Mouse (Mus musculus): Measurements from ENCODE around the gene Tmprss9. TPM values are rescaled to one million over a fixed set of nuclear protein-coding genes. Genes with fewer than 3 reads are reported as not detected.

The Tmprss9 gene
- total and polyA plus RNA-seq, 3 experiments: 0.04 TPM; not detected in 2

GRCm38 (mm10) chr10:80931153-80931671, 59.6 kb downstream of the Tmprss9 start:
- peak overlapping the region; percentile 80 for H3K9ac ChIP-seq (ENCODE audit: insufficient read depth, low read depth)
- peaks cover 3 to 14% of the 10 kb centered on the region in 2 experiments for H3K36me3 ChIP-seq (replicated peaks in 1 of 2; ENCODE audit: control insufficient read depth in 1 of 2, insufficient read depth in 1 of 2, low read length in 1 of 2)
- peaks cover 25 to 69% of the 10 kb centered on the region in 2 experiments for H3K4me1 ChIP-seq (ENCODE audit: control insufficient read depth in 1 of 2, insufficient read depth in 2 of 2)
- dilution Hi-C loops (cut with MboI; ENCODE audit: extremely low pct_ligation_motif_present, extremely low pct_unique_long_range_greater_than_20kb, low sequenced_read_pairs) (no loop called here), in situ Hi-C loops (cut with MboI; ENCODE audit: low pct_ligation_motif_present, low pct_unique_long_range_greater_than_20kb, low sequenced_read_pairs) (loop anchor here (5.0 kb wide), 1 partner anchor 36 kb away; no protein-coding TSS in a partner anchor)
- H3K79me2 ChIP-seq (replicated peaks; ENCODE audit: control insufficient read depth, extremely low read depth, insufficient read depth, poor library complexity, severe bottlenecking): peaks cover 9% of the 10 kb centered on the region
- H3K9me3 ChIP-seq (replicated peaks; ENCODE audit: low read length): no peaks in the 10 kb centered on the region
- peaks cover 7% of the 10 kb centered on the region for H3K27me3 ChIP-seq (replicated peaks)
- peak overlapping the region; percentile 64 to 96 (median 89) for H3K4me3 ChIP-seq (replicated peaks in 1 of 3; ENCODE audit: low read depth in 2 of 3, low read length in 2 of 3, poor library complexity in 1 of 3)
- no peak for DNase-seq (ENCODE audit: extremely low read depth)
- H3K27ac ChIP-seq (ENCODE audit: insufficient read depth, low read depth): peak overlapping the region; percentile 41; the same call in 1 of the 2 replicates
- peak overlapping the region; percentile 73 for H3K4me2 ChIP-seq (ENCODE audit: insufficient read depth, low read depth, poor library complexity, severe bottlenecking)
- no peak for TF ChIP-seq ELF1 (IDR thresholded peaks at IDR 0.05; ENCODE audit: low read depth, low read length)
- TF ChIP-seq MYC (IDR thresholded peaks at IDR 0.05; ENCODE audit: low read depth, low read length): no peak
- TF ChIP-seq SIN3A (IDR thresholded peaks at IDR 0.05; ENCODE audit: low read length): 0 out of 2 replicates have a peak, but pooled peaks have one; percentile 16
- TF ChIP-seq USF2 (conservative IDR thresholded peaks at IDR 0.05; ENCODE audit: low read depth, low read length): no peak
- TF ChIP-seq POLR2AphosphoS2 (IDR thresholded peaks at IDR 0.05; ENCODE audit: low read depth, low read length): no peak
- TF ChIP-seq MXI1 (IDR thresholded peaks at IDR 0.05; ENCODE audit: low read depth, low read length): 0 out of 2 replicates have a peak, but pooled peaks have one; percentile 24
- no peak for TF ChIP-seq PAX5 (IDR thresholded peaks at IDR 0.05; ENCODE audit: low read length)
- TF ChIP-seq MAZ (IDR thresholded peaks at IDR 0.05; ENCODE audit: low read depth, low read length): no peak

- H3K27ac ChIP-seq (ENCODE audit: insufficient read depth, low read depth): no peak overlapping the region
- DNase-seq (ENCODE audit: extremely low read depth): no peak
- H3K4me1 ChIP-seq (ENCODE audit: control insufficient read depth in 1 of 2, insufficient read depth in 2 of 2): peaks cover 25 to 71% of the 10 kb centered on the region in 2 experiments
- in situ Hi-C loops (cut with MboI; ENCODE audit: low pct_ligation_motif_present, low pct_unique_long_range_greater_than_20kb, low sequenced_read_pairs): loop anchor here (5.0 kb wide), 1 partner anchor 36 kb away; no protein-coding TSS in a partner anchor
- peaks cover 3 to 14% of the 10 kb centered on the region in 2 experiments for H3K36me3 ChIP-seq (replicated peaks in 1 of 2; ENCODE audit: control insufficient read depth in 1 of 2, insufficient read depth in 1 of 2, low read length in 1 of 2)
- no peak overlapping the region for H3K9ac ChIP-seq (ENCODE audit: insufficient read depth, low read depth)
- H3K4me2 ChIP-seq (ENCODE audit: insufficient read depth, low read depth, poor library complexity, severe bottlenecking): peak overlapping the region; percentile 73
- no peaks in the 10 kb centered on the region for H3K9me3 ChIP-seq (replicated peaks; ENCODE audit: low read length)
- dilution Hi-C loops (cut with MboI; ENCODE audit: extremely low pct_ligation_motif_present, extremely low pct_unique_long_range_greater_than_20kb, low sequenced_read_pairs): no loop called here
- H3K27me3 ChIP-seq (replicated peaks): peaks cover 9% of the 10 kb centered on the region
- H3K79me2 ChIP-seq (replicated peaks; ENCODE audit: control insufficient read depth, extremely low read depth, insufficient read depth, poor library complexity, severe bottlenecking): peaks cover 9% of the 10 kb centered on the region
- TF ChIP-seq IRF4 (IDR thresholded peaks at IDR 0.05; ENCODE audit: low read depth, low read length) (no peak), ETS1 (conservative IDR thresholded peaks at IDR 0.05; ENCODE audit: low read depth, low read length) (no peak), ZNF384 (IDR thresholded peaks at IDR 0.05; ENCODE audit: low read depth, low read length) (no peak), BHLHE40 (IDR thresholded peaks at IDR 0.05; ENCODE audit: low read depth, low read length) (peak; percentile 69), MXI1 (IDR thresholded peaks at IDR 0.05; ENCODE audit: low read depth, low read length) (no peak)
- peak overlapping the region; percentile 14 to 96 (median 89) for H3K4me3 ChIP-seq (replicated peaks in 1 of 3; ENCODE audit: low read depth in 2 of 3, low read length in 2 of 3, poor library complexity in 1 of 3)
Observed at GRCm38 (mm10) chr10:80931695-80932094, 60.0 kb downstream of the Tmprss9 start.

GRCm38 (mm10) chr10:80932206-80932605, 60.6 kb downstream of the Tmprss9 start:
- peaks cover 28 to 75% of the 10 kb centered on the region in 2 experiments for H3K4me1 ChIP-seq (ENCODE audit: control insufficient read depth in 1 of 2, insufficient read depth in 2 of 2)
- TF ChIP-seq ETS1 (conservative IDR thresholded peaks at IDR 0.05; ENCODE audit: low read depth, low read length): peak; percentile 13; the same call in 1 of the 2 replicates
- TF ChIP-seq CHD2 (IDR thresholded peaks at IDR 0.05; ENCODE audit: low read length): peak; percentile 77
- TF ChIP-seq USF2 (conservative IDR thresholded peaks at IDR 0.05; ENCODE audit: low read depth, low read length): no peak
- TF ChIP-seq MEF2A (IDR thresholded peaks at IDR 0.05; ENCODE audit: borderline replicate concordance, low read depth, low read length): 0 out of 2 replicates have a peak, but pooled peaks have one; percentile 10
- TF ChIP-seq ELF1 (IDR thresholded peaks at IDR 0.05; ENCODE audit: low read depth, low read length): 0 out of 2 replicates have a peak, but pooled peaks have one; percentile 16
- no peak for TF ChIP-seq MAX (IDR thresholded peaks at IDR 0.05; ENCODE audit: low read length)
- no peak for TF ChIP-seq MXI1 (IDR thresholded peaks at IDR 0.05; ENCODE audit: low read depth, low read length)
- TF ChIP-seq ZC3H11A (IDR thresholded peaks at IDR 0.05; ENCODE audit: low read depth, low read length): no peak
- no peak for TF ChIP-seq ZMIZ1 (IDR thresholded peaks at IDR 0.05; ENCODE audit: low read depth, low read length)
- TF ChIP-seq POLR2A (IDR thresholded peaks at IDR 0.05; ENCODE audit: low read depth, low read length): peak; percentile 48; the same call in 1 of the 2 replicates
- TF ChIP-seq POLR2AphosphoS2 (IDR thresholded peaks at IDR 0.05; ENCODE audit: low read depth, low read length): peak; percentile 90; the same call in 1 of the 2 replicates
- H3K4me3 ChIP-seq (replicated peaks in 1 of 3; ENCODE audit: low read depth in 2 of 3, low read length in 2 of 3, poor library complexity in 1 of 3): peak overlapping the region; percentile 14 to 89 (median 18)
- no peak overlapping the region for H3K9ac ChIP-seq (ENCODE audit: insufficient read depth, low read depth)
- H3K36me3 ChIP-seq (replicated peaks in 1 of 2; ENCODE audit: control insufficient read depth in 1 of 2, insufficient read depth in 1 of 2, low read length in 1 of 2): peaks cover 3 to 14% of the 10 kb centered on the region in 2 experiments
- in situ Hi-C loops (cut with MboI; ENCODE audit: low pct_ligation_motif_present, low pct_unique_long_range_greater_than_20kb, low sequenced_read_pairs) (loop anchor here (5.0 kb wide), 1 partner anchor 35 kb away; no protein-coding TSS in a partner anchor), dilution Hi-C loops (cut with MboI; ENCODE audit: extremely low pct_ligation_motif_present, extremely low pct_unique_long_range_greater_than_20kb, low sequenced_read_pairs) (no loop called here)
- peak overlapping the region; percentile 73 for H3K4me2 ChIP-seq (ENCODE audit: insufficient read depth, low read depth, poor library complexity, severe bottlenecking)
- H3K79me2 ChIP-seq (replicated peaks; ENCODE audit: control insufficient read depth, extremely low read depth, insufficient read depth, poor library complexity, severe bottlenecking): peaks cover 9% of the 10 kb centered on the region
- no peaks in the 10 kb centered on the region for H3K9me3 ChIP-seq (replicated peaks; ENCODE audit: low read length)
- DNase-seq (ENCODE audit: extremely low read depth): no peak
- H3K27me3 ChIP-seq (replicated peaks): peaks cover 14% of the 10 kb centered on the region
- H3K27ac ChIP-seq (ENCODE audit: insufficient read depth, low read depth): no peak overlapping the region

All from CH12.LX (cell line).